Mouse (Mus musculus) thymus, postnatal 4 days (tissue): Measurements from ENCODE around the gene Olfr827.

Experiments
- DNase-seq: peaks from one replicate; pipeline ENCODE4 v3.0.0; 2021

Gene Olfr827

DNA sequence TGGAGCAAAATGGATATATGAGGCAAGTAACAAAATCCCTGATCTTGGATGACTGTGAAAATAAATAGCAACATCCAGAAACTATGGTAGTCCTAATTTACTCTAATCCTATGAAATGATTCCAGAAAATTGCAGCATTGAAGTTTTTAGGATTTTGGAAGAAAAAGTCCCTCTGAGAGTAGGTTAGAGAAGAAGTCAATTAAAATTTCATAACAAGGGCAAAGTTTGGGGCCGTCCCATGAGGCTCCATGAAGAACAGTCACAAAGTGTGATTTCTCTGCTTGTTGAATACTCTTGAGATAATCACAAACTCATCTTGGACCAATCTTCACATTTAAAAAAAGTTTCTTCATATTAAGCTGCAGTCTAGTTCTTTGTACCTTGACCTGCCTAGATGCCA is at the start of gene Olfr827:
TSS of gene Olfr827 (minus strand) at position 101 of the 400 bp plus-strand sequence.
- DNase-seq: no peak

DNA sequence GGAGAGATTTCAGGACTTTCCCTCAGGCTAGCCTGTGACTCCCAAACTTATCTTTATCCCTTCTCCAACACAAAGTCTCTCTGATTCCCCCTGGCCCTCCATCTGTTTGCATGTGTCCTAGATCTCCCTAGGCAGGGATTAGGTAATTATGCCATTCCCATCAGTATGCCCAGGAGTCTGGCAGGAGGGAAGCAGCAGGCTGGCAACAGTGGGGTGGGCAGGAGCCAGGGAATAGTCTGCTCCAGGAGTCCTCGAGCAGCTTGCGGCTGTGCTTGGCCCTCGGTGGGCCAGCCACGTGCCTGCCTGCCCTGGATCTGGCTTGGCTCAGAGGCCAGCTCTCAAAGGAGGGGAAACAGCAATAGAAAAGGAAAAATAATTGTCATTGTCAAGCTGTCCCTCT is 49.0 kb upstream of the Olfr827 start:
- no peak for DNase-seq

DNA sequence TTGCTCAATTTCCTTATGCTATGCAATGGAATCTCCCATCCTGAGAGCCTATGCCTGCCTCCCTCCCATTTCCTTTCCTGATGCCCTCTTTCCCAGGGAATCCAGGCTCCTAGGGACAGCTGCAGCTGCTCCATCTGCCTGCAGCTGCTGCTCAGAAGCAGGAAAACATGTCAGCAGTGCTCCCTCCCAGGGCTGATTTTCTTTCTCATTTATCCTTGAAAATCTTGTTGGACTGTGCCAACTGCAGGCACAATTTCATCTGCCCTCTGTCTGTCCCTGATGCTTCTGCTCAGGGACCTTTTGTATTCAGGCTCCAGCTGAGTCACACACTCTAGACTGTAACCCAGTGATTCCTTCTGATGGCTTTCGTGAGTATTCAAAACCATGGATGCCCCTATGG is 45.3 kb upstream of the Olfr827 start:
- no peak for DNase-seq

DNA sequence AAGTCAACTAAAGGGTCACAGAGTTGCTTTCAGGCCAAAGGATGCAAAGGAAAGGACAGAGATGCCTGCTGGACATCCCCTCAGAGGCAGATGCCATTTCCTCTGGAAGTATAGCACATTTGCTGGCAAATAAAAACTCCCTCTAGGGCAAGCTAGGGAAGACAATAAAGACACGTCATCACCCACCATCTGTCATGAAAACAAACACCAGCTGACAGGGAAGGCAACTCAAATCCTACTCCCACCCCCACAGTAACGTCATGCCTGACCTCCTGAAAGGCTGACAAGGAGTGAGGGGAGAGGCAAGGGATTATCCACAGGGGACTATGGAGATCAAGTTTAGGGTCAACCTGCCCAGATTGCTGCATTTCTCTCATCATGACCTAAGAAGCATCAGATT is 30.1 kb upstream of the Olfr827 start:
- DNase-seq: no peak

DNA sequence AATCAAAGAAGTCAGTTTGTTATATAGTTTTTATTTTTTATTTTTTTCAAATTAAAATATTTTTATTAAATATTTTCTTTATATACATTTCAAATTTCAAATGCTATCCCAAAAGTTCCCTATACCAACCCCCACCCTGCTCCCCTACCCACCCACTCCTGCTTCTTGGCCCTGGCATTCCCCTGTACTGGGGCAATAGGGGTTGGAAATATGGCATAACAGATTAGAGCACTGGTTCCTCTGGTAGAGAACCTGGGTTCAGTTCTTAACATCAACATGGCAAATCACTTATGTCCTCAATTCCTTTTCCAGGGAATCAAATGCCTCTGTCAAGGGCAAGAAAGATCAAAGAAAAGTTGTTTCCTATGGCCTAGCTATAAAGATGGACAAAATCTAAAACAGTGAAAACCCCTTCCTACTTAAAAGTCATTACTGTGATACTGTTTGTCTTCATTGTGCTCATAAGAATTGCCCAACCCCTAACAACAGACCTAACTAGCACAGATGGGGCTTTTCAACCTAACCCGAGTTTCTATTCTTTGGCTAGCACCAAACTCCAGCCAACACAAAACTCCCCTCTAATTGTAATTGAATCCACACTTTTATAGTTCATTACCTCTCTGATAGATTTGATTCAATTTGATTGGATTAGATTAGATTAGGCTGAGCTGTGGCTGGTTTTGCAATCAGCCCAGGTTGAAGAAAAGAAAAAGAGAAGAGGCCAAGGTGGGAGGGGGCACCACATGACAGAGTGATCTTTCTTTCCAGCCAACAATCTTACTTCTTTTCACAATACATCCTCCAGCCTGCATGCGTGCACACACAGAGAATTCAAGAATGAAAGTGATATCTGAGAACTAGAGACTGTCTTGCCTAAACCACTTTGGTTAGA is 24.4 kb upstream of the Olfr827 start:
- no peak for DNase-seq

DNA sequence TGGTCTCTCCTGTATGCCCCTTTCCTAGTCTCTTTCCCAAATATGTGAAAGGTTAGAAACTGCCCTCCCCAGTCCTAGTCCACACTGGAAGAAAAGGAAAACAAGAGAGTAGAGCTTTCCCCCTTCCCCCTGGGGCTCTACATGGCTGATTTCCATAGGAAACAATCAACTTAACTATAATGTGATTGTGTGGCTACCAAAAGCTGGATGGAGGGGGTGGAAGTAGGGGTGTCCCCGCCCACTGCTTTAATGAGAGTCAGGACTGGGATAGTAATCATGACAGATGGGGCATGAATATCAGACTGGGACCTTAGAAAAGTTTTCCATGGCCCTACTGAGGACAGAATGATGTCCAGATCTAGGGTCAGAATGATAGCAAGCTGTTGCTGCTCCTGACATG is 20.4 kb upstream of the Olfr827 start:
- no peak for DNase-seq

DNA sequence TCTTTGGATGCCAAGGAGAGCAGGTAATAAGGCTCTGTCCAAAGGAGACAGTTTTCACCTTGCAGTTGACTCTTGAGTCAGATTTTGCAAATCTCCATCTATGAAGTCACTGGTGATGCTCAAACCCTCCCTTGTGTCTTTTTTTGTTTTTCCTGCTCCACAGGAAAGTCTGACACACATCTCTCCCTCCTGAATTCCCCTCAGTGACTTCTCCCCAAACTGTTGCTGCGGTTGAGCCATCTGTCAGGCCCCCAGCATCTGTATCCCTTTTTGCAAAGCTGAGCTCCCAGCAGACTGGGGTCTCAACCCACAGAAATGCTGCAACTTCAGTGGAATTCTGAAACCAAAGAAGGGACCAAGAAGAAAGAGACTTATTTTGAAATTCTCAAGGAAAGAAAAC is 17.9 kb upstream of the Olfr827 start:
- DNase-seq: no peak

DNA sequence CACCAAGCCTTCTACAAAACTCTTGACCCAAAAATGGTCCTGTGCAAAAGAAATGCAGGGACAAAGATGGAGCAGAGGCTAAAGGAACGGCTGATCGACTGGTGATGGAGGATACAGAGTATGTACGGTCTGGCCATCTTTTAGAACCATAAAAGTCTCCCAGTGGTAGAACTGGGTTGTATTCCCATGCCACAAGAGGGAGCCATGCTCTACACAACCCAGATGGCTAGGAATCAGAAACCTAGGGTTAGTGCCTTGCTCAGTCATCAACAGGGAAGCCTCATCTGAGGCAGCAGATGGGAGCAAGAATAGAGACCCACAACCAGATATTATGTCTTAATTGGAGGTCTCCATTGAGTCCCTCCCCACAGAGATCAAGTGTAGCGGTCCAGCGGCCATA is 15.4 kb upstream of the Olfr827 start:
- DNase-seq: no peak

DNA sequence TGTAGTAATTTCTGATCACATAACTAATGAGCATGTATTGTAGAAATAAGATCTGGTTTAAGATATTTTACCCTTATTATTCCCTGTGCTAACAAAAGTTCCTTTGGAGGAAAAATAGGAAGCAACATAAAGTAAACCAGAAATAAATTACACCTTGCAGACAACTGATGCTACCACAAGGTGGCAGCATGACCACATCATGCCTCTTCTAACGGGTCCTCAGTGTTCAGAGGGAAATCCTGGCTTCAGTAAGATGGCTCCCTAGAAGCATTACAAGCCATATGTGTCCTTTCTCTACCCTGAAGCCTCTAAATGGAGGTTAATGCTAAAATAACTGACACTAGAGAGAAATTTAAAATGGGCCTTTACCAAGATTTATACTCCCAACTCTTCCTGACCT is 14.0 kb upstream of the Olfr827 start:
- DNase-seq: peak; percentile 63

DNA sequence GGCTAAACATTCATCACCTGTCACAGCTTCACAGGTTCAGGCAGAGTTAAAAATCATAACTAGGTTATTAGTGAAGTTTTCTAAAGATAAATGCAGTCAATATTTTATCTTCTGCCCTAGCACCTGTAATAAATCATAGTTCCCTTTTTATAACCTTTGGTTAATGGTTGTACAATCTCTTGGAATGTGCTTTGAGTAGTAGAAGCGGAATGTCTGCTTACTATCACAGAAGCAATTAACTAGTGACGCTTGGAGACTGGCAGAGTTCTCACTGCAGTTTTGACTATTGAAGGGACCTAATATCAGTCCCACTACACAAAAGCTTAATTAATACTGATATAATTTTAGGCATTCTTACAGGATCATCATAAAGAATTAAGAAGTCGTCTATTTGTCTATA is 10.8 kb upstream of the Olfr827 start:
- DNase-seq: no peak

DNA sequence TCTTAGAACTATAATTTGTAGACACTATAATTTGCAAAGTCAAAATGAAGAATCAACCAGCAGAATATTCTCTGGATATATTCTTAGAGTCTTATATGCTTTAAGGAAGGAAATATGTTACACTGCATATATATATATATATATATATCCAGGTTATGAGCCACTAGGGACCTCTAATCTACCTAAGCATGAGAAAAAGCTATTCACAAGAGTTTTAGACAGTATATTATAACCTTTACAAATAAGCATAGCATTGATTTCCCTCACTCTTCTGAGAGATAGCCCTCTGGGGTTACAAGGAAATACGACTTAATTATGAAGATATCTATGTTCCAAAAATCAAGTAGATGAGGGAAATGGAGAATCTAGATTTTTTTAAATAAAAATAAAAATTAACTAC is 30.1 kb downstream of the Olfr827 start, which contains the start of gene Olfr826:
TSS of gene Olfr826 (minus strand) at position 101 of the 400 bp plus-strand sequence.
- no peak for DNase-seq

DNA sequence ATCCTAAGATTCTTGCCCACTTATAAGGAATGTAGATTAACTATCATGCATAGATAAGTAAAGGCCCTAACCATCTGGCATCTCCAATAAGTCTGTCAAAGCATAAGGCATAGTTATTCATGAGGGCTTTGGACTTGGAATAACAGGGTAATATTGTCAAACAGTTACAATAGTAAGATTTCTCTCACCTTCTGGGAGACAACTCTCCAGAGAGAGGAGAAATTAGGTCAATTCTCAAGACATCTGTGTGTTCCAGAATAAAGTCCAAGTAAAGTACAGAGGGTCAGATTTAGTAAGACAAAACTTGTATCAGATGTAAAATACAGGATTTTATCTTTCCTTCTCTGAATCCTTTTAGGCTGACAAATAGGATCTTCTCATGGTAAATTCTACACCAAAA is 47.5 kb downstream of the Olfr827 start, which contains the start of gene Olfr825:
TSS of gene Olfr825 (minus strand) at position 101 of the 400 bp plus-strand sequence.
- DNase-seq: no peak

DNA sequence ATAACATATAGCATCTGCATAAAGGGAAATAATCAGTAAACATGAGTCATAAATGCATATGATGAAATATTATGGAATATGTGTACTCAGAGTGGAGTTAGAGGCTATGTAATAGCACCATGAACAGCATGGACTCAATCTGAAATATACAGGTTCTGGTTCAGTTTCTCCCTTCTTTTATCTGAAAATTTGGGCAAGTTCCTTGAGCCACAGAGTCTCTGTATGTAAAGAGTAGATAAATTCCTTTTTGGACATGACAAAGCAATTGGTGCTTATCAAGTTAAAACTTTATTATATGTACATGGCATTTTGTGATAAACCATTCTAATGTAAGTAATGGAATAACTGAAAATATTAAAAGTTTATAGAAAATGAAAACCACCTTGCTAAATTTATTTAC is 49.0 kb downstream of the Olfr827 start:
- no peak for DNase-seq
